Mouse (Mus musculus) midbrain, embryonic 11.5 days (tissue): ENCODE measurements around the gene Vmn2r109. TPM values are rescaled to one million over a fixed set of nuclear protein-coding genes. Genes with fewer than 3 reads are reported as not detected.
"Not testable (repeated sequence)": the region's sequence is repeated elsewhere in the genome, so short reads cannot be mapped to it uniquely, and the experiment has no call there.

Source experiments
- ATAC-seq: fragments of 200-750 bp; cut with Nextera tagmentation; 2 replicates; pipeline ENCODE4 v1.8.0; 2017; ENCODE audit warnings: moderate TSS enrichment, moderate library complexity; ENCODE audit not compliant: low FRiP score
- DNase-seq: peaks from one replicate; pipeline ENCODE4 v3.0.0; 2015; ENCODE audit warnings: low spot score; ENCODE audit errors: missing footprints
- H3K27ac ChIP-seq: fragments of 300-500 bp; sonication (generic); 2 replicates; pipeline ENCODE4 v1.5.1; 2014; ENCODE audit warnings: low read depth, low read length
- H3K27me3 ChIP-seq: fragments of 300-500 bp; sonication (generic); 2 replicates; pipeline ENCODE4 v1.6.1; 2014; ENCODE audit warnings: mild to moderate bottlenecking, low read length, moderate library complexity, mixed read lengths; ENCODE audit not compliant: control insufficient read depth, insufficient read depth
- H3K36me3 ChIP-seq: fragments of 300-500 bp; sonication (generic); 2 replicates; pipeline ENCODE4 v1.6.1; 2014; ENCODE audit warnings: mild to moderate bottlenecking, low read length, moderate library complexity, mixed read lengths; ENCODE audit not compliant: control insufficient read depth, insufficient read depth
- H3K4me1 ChIP-seq: fragments of 300-500 bp; sonication (generic); 2 replicates; pipeline ENCODE4 v1.6.1; 2014; ENCODE audit warnings: low read length; ENCODE audit not compliant: control insufficient read depth, insufficient read depth
- H3K4me2 ChIP-seq: fragments of 300-500 bp; sonication (generic); 2 replicates; pipeline ENCODE4 v1.6.1; 2014; ENCODE audit warnings: mild to moderate bottlenecking, moderate library complexity
- H3K4me3 ChIP-seq: fragments of 300-500 bp; sonication (generic); 2 replicates; pipeline ENCODE4 v1.5.1; 2014; ENCODE audit warnings: low read depth, low read length
- H3K9ac ChIP-seq: fragments of 300-500 bp; sonication (generic); 2 replicates; pipeline ENCODE4 v1.6.1; 2014; ENCODE audit warnings: low read length
- H3K9me3 ChIP-seq: fragments of 300-500 bp; sonication (generic); 2 replicates; pipeline ENCODE4 v1.6.1; 2016; ENCODE audit warnings: low read length; ENCODE audit not compliant: control insufficient read depth
- WGBS: fragments of 180-500 bp; shearing (Covaris S2); extraction: QIAGEN DNeasy Blood & Tissue Kit; methylation state at CpG from one replicate; pipeline ENCODE4 v1.1.7; 2014; 5-methylcytosine and 5-hydroxymethylcytosine counted together
- polyA plus RNA-seq: library from polyadenylated mRNA; unstranded; fragments of >200 nt; fragmentation: Nextera tagmentation; extraction: Ambion mirVana; gene quantifications from 2 replicates; pipeline ENCODE4 v1.2.1, GENCODE M21; 2014

Gene Vmn2r109
- polyA plus RNA-seq, result not detected in 2 replicates

DNA sequence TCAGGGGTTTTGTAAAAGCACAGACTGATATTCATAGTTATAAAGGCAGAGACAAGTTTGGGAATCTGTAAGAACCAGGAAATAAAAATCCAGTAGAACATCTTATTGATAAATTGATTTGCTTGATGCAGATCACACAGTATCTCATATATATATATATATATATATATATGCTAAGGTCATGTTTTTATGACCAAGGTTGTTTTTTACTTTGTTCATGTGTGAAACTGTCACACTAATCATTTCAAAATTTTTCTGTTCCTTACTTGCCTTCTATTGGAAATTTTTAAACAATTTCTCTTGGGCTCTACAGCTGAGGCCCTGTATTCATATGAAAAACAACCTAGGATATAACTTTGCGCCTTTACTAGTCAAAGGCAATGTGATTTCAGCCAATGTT is at the start of gene Vmn2r109:
TSS of gene Vmn2r109 (minus strand) at position 101 of the 400 bp plus-strand sequence.
- no peaks in the 10 kb centered on the region for H3K9me3 ChIP-seq
- DNase-seq (no peak), ATAC-seq (no peak)
- H3K9ac ChIP-seq, result no peak within 1 kb of the TSS
- H3K4me2 ChIP-seq, result no peak within 1 kb of the TSS
- H3K36me3 ChIP-seq, result no peaks in the 10 kb centered on the region
- no peak within 1 kb of the TSS for H3K4me3 ChIP-seq
- H3K4me1 ChIP-seq, result no peaks in the 10 kb centered on the region
- WGBS, result 88% methylated on average over 1 of the region's 1 CpGs
- no peak within 1 kb of the TSS for H3K27ac ChIP-seq
- no peaks in the 10 kb centered on the region for H3K27me3 ChIP-seq

DNA sequence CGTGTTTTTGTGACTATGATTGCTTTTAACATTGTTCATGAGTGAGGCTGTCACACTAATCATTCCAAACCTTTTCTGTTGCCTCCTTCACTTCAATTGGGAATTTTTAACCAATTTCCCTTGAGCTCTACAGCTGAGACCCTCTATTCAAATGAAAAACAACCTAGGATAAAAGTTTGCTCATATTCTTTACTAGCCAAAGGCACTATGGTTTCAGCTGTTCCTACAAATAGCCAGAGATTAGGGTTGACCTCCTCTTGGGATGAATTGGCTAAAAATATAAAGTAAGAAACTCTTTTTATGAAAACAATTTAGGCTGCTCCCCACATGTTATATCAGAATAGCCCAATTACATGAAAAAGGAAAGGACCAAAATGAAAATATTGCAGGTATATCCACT is 31.8 kb upstream of the Vmn2r109 start, which contains the start of gene Vmn2r110:
TSS of gene Vmn2r110 (minus strand) at position 101 of the 400 bp plus-strand sequence.
- Histone ChIP-seq H3K9ac (no peak within 1 kb of the TSS), H3K36me3 (no peaks in the 10 kb centered on the region), H3K9me3 (no peaks in the 10 kb centered on the region; the same call in 1 of the 2 replicates), H3K27ac (no peak within 1 kb of the TSS), H3K27me3 (no peaks in the 10 kb centered on the region), H3K4me3 (no peak within 1 kb of the TSS), H3K4me1 (no peaks in the 10 kb centered on the region), H3K4me2 (no peak within 1 kb of the TSS)
- no peak for ATAC-seq
- DNase-seq, result no peak
- 36% methylated on average over 1 of the region's 1 CpGs for WGBS

DNA sequence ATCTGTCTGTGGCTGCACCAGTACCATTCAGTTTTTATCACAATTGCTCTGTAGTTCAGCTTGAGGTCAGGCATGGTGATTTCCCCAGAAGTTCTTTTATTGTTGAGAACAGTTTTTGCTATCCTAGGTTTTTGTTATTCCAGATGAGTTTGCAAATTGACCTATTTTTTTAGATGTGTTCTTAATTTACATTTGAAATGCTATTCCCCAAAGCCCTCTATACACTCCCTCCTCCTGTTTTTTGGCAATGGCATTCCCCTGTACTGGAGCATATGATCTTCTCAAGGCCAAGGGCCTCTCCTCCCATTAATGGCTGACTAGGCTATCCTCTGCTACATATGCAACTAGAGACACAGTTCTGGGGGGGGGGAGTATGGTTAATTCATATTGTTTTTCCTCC is 56.3 kb downstream of the Vmn2r109 start:
- not testable (repeated sequence) for ATAC-seq, H3K4me3 ChIP-seq, H3K4me2 ChIP-seq, H3K36me3 ChIP-seq, H3K9ac ChIP-seq, H3K27ac ChIP-seq, H3K4me1 ChIP-seq, H3K27me3 ChIP-seq, H3K9me3 ChIP-seq, DNase-seq

DNA sequence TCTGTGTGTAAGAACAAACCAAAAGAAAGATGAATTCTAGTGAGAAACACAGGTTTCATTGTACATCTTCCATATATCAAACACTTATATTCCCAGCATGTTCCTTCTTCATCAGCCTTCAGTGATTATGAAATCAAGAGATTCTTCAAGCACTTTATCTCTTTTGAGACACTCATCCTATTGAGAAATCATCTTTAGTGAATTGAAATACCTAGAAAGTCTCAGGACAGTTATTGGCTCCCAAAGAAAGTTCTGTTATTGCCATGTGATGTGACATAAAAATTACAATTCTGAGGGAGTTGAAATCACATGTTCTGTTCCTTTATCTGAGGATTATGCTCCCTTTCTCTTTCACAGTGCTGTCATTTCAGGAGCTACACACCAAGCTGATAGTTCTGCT is 66.7 kb downstream of the Vmn2r109 start, which contains the start of gene Vmn1r225:
TSS of gene Vmn1r225 (plus strand) at position 301 of the 400 bp plus-strand sequence.
- Histone ChIP-seq H3K9me3 (no peaks in the 10 kb centered on the region), H3K4me3 (no peak within 1 kb of the TSS), H3K4me2 (no peak within 1 kb of the TSS), H3K27me3 (no peaks in the 10 kb centered on the region), H3K36me3 (no peaks in the 10 kb centered on the region), H3K27ac (no peak within 1 kb of the TSS), H3K9ac (no peak within 1 kb of the TSS), H3K4me1 (no peaks in the 10 kb centered on the region)
- DNase-seq, result no peak
- no peak for ATAC-seq

Other genes starting within 250 kb of the Vmn2r109 start
- not detected in 2 replicates for gene Vmn2r107, start 219.5 kb downstream of the Vmn2r109 start, polyA plus RNA-seq
- gene Vmn1r224, start 150.6 kb downstream of the Vmn2r109 start, polyA plus RNA-seq, result not detected in 2 replicates
- gene Vmn2r108, start 83.4 kb downstream of the Vmn2r109 start, polyA plus RNA-seq, result not detected in 2 replicates
- gene Vmn1r225, start 66.6 kb downstream of the Vmn2r109 start, polyA plus RNA-seq, result not detected in 2 replicates
- gene Vmn2r110, start 31.7 kb upstream of the Vmn2r109 start, polyA plus RNA-seq, result 0.04 and 0.07 TPM in 2 replicates
- not detected in 2 replicates for gene Fpr-rs3, start 60.1 kb upstream of the Vmn2r109 start, polyA plus RNA-seq
- gene Vmn1r226, start 118.1 kb upstream of the Vmn2r109 start, polyA plus RNA-seq, result not detected in 2 replicates
- not detected in 2 replicates for gene Vmn1r227, start 165.1 kb upstream of the Vmn2r109 start, polyA plus RNA-seq
- gene Vmn1r228, start 221.4 kb upstream of the Vmn2r109 start, polyA plus RNA-seq, result not detected in 2 replicates
- 0.01 TPM in 1 of 2 replicates, not detected in the other for gene Vmn1r229, start 246.8 kb upstream of the Vmn2r109 start, polyA plus RNA-seq